Mouse (Mus musculus) embryonic facial prominence, embryonic 15.5 days (tissue): ENCODE measurements at regions not wholly inside any gene's neighbourhood (a gene's known extent, or its start where the extent isn't known, plus 50 kb on each side); places are given as distances from the start of the nearest gene placed in this dataset.

Experiments
- ATAC-seq: fragments of 200-750 bp; cut with Nextera tagmentation; 2 replicates; pipeline ENCODE4 v1.8.0; 2017; ENCODE audit warnings: low read depth, moderate TSS enrichment; ENCODE audit not compliant: insufficient number of reproducible peaks, low FRiP score, low TSS enrichment
- H3K27ac ChIP-seq: fragments of 300-500 bp; sonication (generic); replicated peaks from 2 replicates; pipeline ENCODE4 v1.5.1; 2015; ENCODE audit warnings: mild to moderate bottlenecking, inconsistent platforms
- H3K27me3 ChIP-seq: fragments of 300-500 bp; sonication (generic); 2 replicates; pipeline ENCODE4 v1.6.1; 2015; ENCODE audit warnings: inconsistent platforms
- H3K36me3 ChIP-seq: fragments of 300-500 bp; sonication (generic); 2 replicates; pipeline ENCODE4 v1.6.1; 2015; ENCODE audit warnings: mild to moderate bottlenecking, inconsistent platforms
- H3K4me1 ChIP-seq: fragments of 300-500 bp; sonication (generic); 2 replicates; pipeline ENCODE4 v1.6.1; 2015; ENCODE audit warnings: inconsistent platforms
- H3K4me2 ChIP-seq: fragments of 300-500 bp; sonication (generic); replicated peaks from 2 replicates; pipeline ENCODE4 v1.6.1; 2015; ENCODE audit warnings: mild to moderate bottlenecking, inconsistent platforms
- H3K4me3 ChIP-seq: fragments of 300-500 bp; sonication (generic); replicated peaks from 2 replicates; pipeline ENCODE4 v1.5.1; 2015; ENCODE audit warnings: mild to moderate bottlenecking, inconsistent platforms
- H3K9ac ChIP-seq: fragments of 300-500 bp; sonication (generic); 2 replicates; pipeline ENCODE4 v1.6.1; 2015; ENCODE audit warnings: inconsistent platforms
- H3K9me3 ChIP-seq: fragments of 300-500 bp; sonication (generic); replicated peaks from 2 replicates; pipeline ENCODE4 v1.6.1; 2016; ENCODE audit warnings: inconsistent platforms
- WGBS: fragments of 180-500 bp; shearing (Covaris S2); methylation state at CpG from one replicate; pipeline ENCODE4 v1.1.7; 2015; 5-methylcytosine and 5-hydroxymethylcytosine counted together

DNA sequence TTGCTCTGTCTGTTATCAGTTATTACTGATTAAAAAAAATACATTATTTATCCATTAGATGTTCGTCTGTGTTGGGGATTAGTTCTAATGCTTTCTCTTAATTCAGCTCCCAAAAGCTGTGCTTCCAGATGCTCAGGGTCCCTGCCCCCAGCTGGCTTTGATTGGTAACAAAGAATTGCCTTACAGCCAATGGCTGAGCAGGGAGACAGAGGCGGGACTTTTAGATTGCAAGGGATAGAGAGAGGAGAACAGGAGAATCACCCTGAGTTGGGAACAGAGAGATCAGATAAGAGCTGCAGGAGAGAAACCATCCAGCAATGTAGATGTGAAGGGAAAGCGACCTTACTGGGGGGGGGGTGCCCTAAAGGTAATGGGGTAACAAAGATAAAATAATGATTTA lies 266.4 kb downstream of the Igsf11 start:
- Histone ChIP-seq H3K9me3 (no peaks in the 10 kb centered on the region), H3K27me3 (no peaks in the 10 kb centered on the region), H3K27ac (no peak overlapping the region), H3K4me2 (no peak overlapping the region), H3K4me3 (no peak overlapping the region), H3K4me1 (no peaks in the 10 kb centered on the region), H3K9ac (no peak overlapping the region), H3K36me3 (no peaks in the 10 kb centered on the region)
- 28% methylated on average over 3 of the region's 3 CpGs for WGBS
- ATAC-seq = no peak

DNA sequence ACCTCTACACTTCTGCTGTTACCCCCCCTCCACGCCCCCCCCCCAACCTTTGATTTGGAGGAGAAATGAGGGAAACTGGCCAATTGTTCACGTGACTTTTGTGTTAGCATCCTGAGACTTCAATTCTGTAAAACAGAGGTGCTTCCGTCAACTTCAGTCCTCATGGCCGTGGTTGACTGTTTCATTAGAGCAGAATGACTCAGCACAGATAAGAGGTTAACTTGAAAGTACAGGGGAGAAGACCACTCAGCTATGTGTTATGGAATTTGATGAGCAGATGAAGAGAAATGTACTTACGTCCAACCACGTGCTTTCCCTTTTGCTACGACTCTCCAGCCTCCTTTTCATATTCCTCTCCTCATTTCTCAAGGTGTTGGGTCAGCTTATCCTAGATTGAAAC lies 267.3 kb downstream of the Igsf11 start:
- 79% methylated on average over 7 of the region's 7 CpGs for WGBS
- no peak overlapping the region for H3K27ac ChIP-seq
- H3K4me1 ChIP-seq = no peaks in the 10 kb centered on the region
- no peak overlapping the region for H3K9ac ChIP-seq
- no peak overlapping the region for H3K4me2 ChIP-seq
- no peaks in the 10 kb centered on the region for H3K36me3 ChIP-seq
- no peaks in the 10 kb centered on the region for H3K9me3 ChIP-seq
- no peak for ATAC-seq
- H3K27me3 ChIP-seq = no peaks in the 10 kb centered on the region
- H3K4me3 ChIP-seq = no peak overlapping the region

DNA sequence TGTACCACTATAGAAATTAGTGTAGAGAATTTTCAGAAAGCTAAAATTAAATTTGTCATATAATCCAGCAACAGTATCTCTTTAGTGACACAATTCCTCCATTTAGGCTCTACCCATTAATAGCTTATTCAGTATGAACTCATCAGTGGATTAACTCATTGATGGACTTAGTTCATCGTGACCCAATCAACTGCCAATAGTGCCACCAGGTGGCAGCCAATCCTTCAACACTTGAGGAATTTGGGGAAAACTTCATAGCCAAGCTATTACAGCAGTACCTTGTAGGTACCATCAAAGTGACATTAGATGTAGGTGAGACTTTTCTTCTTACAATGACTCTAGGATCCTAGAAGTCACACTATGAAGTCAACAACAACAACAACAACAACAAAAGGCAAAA lies 270.2 kb downstream of the Igsf11 start:
- ATAC-seq = no peak
- H3K4me1 ChIP-seq = no peaks in the 10 kb centered on the region
- H3K4me3 ChIP-seq = no peak overlapping the region
- H3K4me2 ChIP-seq = no peak overlapping the region
- no peak overlapping the region for H3K27ac ChIP-seq
- no peaks in the 10 kb centered on the region for H3K27me3 ChIP-seq
- 28% methylated on average over 1 of the region's 1 CpGs for WGBS
- H3K9ac ChIP-seq = no peak overlapping the region
- H3K36me3 ChIP-seq = no peaks in the 10 kb centered on the region
- no peaks in the 10 kb centered on the region for H3K9me3 ChIP-seq

DNA sequence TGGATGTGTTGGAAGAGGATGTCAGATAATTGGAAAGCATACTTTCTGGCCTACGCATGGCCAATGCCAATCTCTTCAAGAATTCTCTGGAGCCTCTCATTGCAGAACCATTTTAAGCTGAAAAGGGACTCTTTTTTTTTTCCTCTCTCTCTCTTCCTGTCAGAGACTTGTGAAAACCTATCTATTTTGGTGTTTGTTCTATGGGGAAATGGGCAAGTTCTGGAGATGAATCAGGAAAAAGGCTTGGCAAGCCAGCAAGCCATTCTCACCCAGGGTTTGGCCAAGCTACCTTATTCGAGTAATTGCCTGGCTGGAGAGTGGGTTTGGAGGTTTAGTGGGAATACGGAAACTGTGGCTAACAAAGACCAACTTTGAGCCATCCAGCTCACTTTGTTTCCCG lies 299.4 kb downstream of the Igsf11 start:
- no peaks in the 10 kb centered on the region for H3K4me1 ChIP-seq
- no peak overlapping the region for H3K9ac ChIP-seq
- H3K27ac ChIP-seq = no peak overlapping the region
- no peaks in the 10 kb centered on the region for H3K36me3 ChIP-seq
- 79% methylated on average over 4 of the region's 4 CpGs for WGBS
- no peak for ATAC-seq
- H3K9me3 ChIP-seq = no peaks in the 10 kb centered on the region
- no peaks in the 10 kb centered on the region for H3K27me3 ChIP-seq
- H3K4me3 ChIP-seq = no peak overlapping the region
- H3K4me2 ChIP-seq = no peak overlapping the region

GRCm38 (mm10) chr16:39195431-39195830 lies 303.0 kb downstream of the Igsf11 start:
- Histone ChIP-seq H3K27me3 (no peaks in the 10 kb centered on the region), H3K9ac (no peak overlapping the region), H3K27ac (no peak overlapping the region), H3K9me3 (no peaks in the 10 kb centered on the region), H3K4me1 (no peaks in the 10 kb centered on the region), H3K4me2 (no peak overlapping the region), H3K4me3 (no peak overlapping the region), H3K36me3 (no peaks in the 10 kb centered on the region)
- ATAC-seq = no peak
- WGBS = 93% methylated on average over 1 of the region's 1 CpGs

- ATAC-seq = no peak
These were observed 304.4 kb downstream of the Igsf11 start for GRCm38 (mm10) chr16:39196896-39197295.

GRCm38 (mm10) chr16:39223551-39223950 lies 331.1 kb downstream of the Igsf11 start:
- no peak for ATAC-seq
- Histone ChIP-seq H3K27me3 (no peaks in the 10 kb centered on the region), H3K4me3 (no peak overlapping the region), H3K4me1 (no peaks in the 10 kb centered on the region), H3K4me2 (no peak overlapping the region), H3K9ac (no peak overlapping the region), H3K36me3 (no peaks in the 10 kb centered on the region), H3K27ac (no peak overlapping the region), H3K9me3 (no peaks in the 10 kb centered on the region)
- WGBS = 70% methylated on average over 8 of the region's 8 CpGs

More at GRCm38 (mm10) chr16:39196896-39197295, 304.4 kb downstream of the Igsf11 start:
- no peaks in the 10 kb centered on the region for H3K36me3 ChIP-seq
- H3K27me3 ChIP-seq = no peaks in the 10 kb centered on the region
- no peak overlapping the region for H3K9ac ChIP-seq
- no peak overlapping the region for H3K4me2 ChIP-seq
- H3K4me3 ChIP-seq = no peak overlapping the region
- no peaks in the 10 kb centered on the region for H3K9me3 ChIP-seq
- H3K4me1 ChIP-seq = no peaks in the 10 kb centered on the region
- H3K27ac ChIP-seq = no peak overlapping the region
- WGBS = 44% methylated on average over 2 of the region's 2 CpGs

DNA sequence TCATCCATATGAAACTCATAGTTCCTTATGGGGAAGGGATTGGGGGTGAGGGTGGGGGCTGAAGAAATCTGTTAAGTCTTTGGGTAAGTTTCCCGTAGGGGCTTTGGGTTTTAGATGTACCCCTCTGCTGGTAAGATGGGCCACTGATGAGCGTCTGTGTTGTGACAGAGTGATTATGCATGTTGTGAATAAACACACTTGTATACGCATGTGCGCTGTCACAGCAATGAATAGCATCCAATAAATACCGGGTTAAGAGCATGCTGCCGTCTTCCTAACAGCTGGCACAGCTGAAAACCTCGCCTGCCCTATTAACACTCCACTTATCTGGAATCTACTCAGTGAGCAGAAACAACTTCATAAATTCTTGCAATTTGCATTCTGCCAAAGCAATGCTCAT lies 337.0 kb downstream of the Igsf11 start:
- no peak overlapping the region for H3K27ac ChIP-seq
- no peaks in the 10 kb centered on the region for H3K9me3 ChIP-seq
- 66% methylated on average over 7 of the region's 7 CpGs for WGBS
- H3K9ac ChIP-seq = no peak overlapping the region
- H3K4me1 ChIP-seq = no peaks in the 10 kb centered on the region
- H3K36me3 ChIP-seq = no peaks in the 10 kb centered on the region
- H3K4me3 ChIP-seq = no peak overlapping the region
- no peak overlapping the region for H3K4me2 ChIP-seq
- ATAC-seq = no peak
- H3K27me3 ChIP-seq = no peaks in the 10 kb centered on the region

GRCm38 (mm10) chr16:39230439-39230838 lies 338.0 kb downstream of the Igsf11 start:
- Histone ChIP-seq H3K27me3 (no peaks in the 10 kb centered on the region), H3K4me3 (no peak overlapping the region), H3K27ac (no peak overlapping the region), H3K9me3 (no peaks in the 10 kb centered on the region), H3K9ac (no peak overlapping the region), H3K36me3 (no peaks in the 10 kb centered on the region), H3K4me2 (no peak overlapping the region), H3K4me1 (no peaks in the 10 kb centered on the region)
- WGBS = 20% methylated on average over 3 of the region's 3 CpGs
- ATAC-seq = no peak

DNA sequence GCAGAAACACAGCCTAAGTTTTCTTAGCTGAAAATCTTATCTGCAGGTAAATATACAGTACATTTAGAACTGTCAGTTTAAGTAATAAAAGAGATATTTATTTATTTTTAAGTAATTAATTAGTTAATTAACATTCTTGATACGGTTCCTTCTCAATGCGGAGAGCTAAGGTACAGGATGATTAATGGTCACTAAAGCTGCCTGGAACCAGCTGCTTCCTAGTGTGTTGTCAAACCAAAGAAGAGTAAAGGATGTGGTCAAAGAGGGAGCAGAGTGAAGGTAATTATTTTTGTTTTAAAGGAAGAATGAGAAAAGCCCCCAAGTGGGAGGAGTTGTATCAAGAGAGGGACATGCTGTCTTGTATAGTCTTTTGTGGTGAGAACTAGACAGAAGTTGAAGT lies 341.8 kb downstream of the Igsf11 start:
- H3K36me3 ChIP-seq = no peaks in the 10 kb centered on the region
- H3K9ac ChIP-seq = no peak overlapping the region
- H3K4me1 ChIP-seq = no peaks in the 10 kb centered on the region
- ATAC-seq = no peak
- no peaks in the 10 kb centered on the region for H3K9me3 ChIP-seq
- H3K4me2 ChIP-seq = no peak overlapping the region
- H3K27me3 ChIP-seq = no peaks in the 10 kb centered on the region
- no peak overlapping the region for H3K27ac ChIP-seq
- WGBS = 73% methylated on average over 2 of the region's 2 CpGs
- H3K4me3 ChIP-seq = no peak overlapping the region

- no peak for ATAC-seq
- Histone ChIP-seq H3K36me3 (no peaks in the 10 kb centered on the region), H3K4me2 (no peak overlapping the region), H3K4me1 (no peaks in the 10 kb centered on the region), H3K27me3 (no peaks in the 10 kb centered on the region), H3K9ac (no peak overlapping the region), H3K27ac (no peak overlapping the region), H3K9me3 (no peaks in the 10 kb centered on the region), H3K4me3 (no peak overlapping the region)
- 87% methylated on average over 2 of the region's 2 CpGs for WGBS
These were observed 381.0 kb downstream of the Igsf11 start for GRCm38 (mm10) chr16:39273490-39273889.

DNA sequence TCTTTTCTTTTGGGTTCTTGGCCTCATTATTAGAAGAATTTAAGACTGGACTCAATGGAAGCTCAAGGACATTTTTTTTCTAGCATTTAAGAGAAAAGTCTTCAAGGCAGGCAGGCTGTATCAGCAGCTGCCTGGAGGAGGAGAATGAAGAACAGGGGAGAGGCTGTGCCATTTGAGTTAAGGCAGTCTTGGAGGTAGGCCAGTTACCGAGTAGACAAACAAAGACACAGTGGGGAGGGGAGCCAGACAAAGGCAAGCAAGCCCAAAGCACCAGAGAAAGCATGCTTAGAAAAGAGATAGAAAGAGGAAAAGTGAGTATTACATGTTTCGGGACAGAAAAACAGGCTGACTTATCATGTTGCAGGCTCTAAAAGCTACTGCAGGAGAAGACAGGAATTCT lies 392.0 kb downstream of the Igsf11 start:
- Histone ChIP-seq H3K4me3 (no peak overlapping the region), H3K9me3 (no peaks in the 10 kb centered on the region), H3K27ac (no peak overlapping the region), H3K9ac (no peak overlapping the region), H3K36me3 (no peaks in the 10 kb centered on the region), H3K4me1 (no peaks in the 10 kb centered on the region), H3K27me3 (no peaks in the 10 kb centered on the region), H3K4me2 (no peak overlapping the region)
- WGBS = 40% methylated on average over 2 of the region's 2 CpGs
- ATAC-seq = no peak
